Mouse (Mus musculus): ENCODE data around the gene Lxn.

Gene Lxn

GRCm38 (mm10) chr3:67463450-67464372, at the start of gene Lxn:
Gene Lxn (minus strand): TSS chr3:67463926.
- DNase-seq (ENCODE audit: extremely low spot score, low read depth, low spot score): no peak

GRCm38 (mm10) chr3:67512807-67513206, 49.1 kb upstream of the Lxn start:
- DNase-seq (ENCODE audit: extremely low spot score, low read depth, low spot score): peak; percentile 78

GRCm38 (mm10) chr3:67508216-67508892, 44.6 kb upstream of the Lxn start:
- no peak for DNase-seq (ENCODE audit: extremely low spot score, low read depth, low spot score)

- no peak for DNase-seq (ENCODE audit: extremely low spot score, low read depth, low spot score)
Observed at GRCm38 (mm10) chr3:67505286-67505685, 41.6 kb upstream of the Lxn start.

GRCm38 (mm10) chr3:67503878-67504277, 40.2 kb upstream of the Lxn start:
- no peak for DNase-seq (ENCODE audit: extremely low spot score, low read depth, low spot score)

GRCm38 (mm10) chr3:67499406-67499791, 35.7 kb upstream of the Lxn start:
- no peak for DNase-seq (ENCODE audit: extremely low spot score, low read depth, low spot score)

GRCm38 (mm10) chr3:67498773-67499405, 35.2 kb upstream of the Lxn start:
- no peak for DNase-seq (ENCODE audit: extremely low spot score, low read depth, low spot score)

- no peak for DNase-seq (ENCODE audit: extremely low spot score, low read depth, low spot score)
Observed at GRCm38 (mm10) chr3:67497998-67498397, 34.3 kb upstream of the Lxn start.

- DNase-seq (ENCODE audit: extremely low spot score, low read depth, low spot score): no peak
Observed at GRCm38 (mm10) chr3:67496310-67496709, 32.6 kb upstream of the Lxn start.

- no peak for DNase-seq (ENCODE audit: extremely low spot score, low read depth, low spot score)
Observed at GRCm38 (mm10) chr3:67493132-67493531, 29.4 kb upstream of the Lxn start.

GRCm38 (mm10) chr3:67492086-67492869, 28.6 kb upstream of the Lxn start:
- no peak for DNase-seq (ENCODE audit: extremely low spot score, low read depth, low spot score)

- no peak for DNase-seq (ENCODE audit: extremely low spot score, low read depth, low spot score)
Observed at GRCm38 (mm10) chr3:67490156-67490555, 26.4 kb upstream of the Lxn start.

- no peak for DNase-seq (ENCODE audit: extremely low spot score, low read depth, low spot score)
Observed at GRCm38 (mm10) chr3:67485233-67485632, 21.5 kb upstream of the Lxn start.

- no peak for DNase-seq (ENCODE audit: extremely low spot score, low read depth, low spot score)
Observed at GRCm38 (mm10) chr3:67482400-67482799, 18.7 kb upstream of the Lxn start.

GRCm38 (mm10) chr3:67479806-67480205, 16.1 kb upstream of the Lxn start:
- DNase-seq (ENCODE audit: extremely low spot score, low read depth, low spot score): no peak

- no peak for DNase-seq (ENCODE audit: extremely low spot score, low read depth, low spot score)
Observed at GRCm38 (mm10) chr3:67473438-67473837, 9.7 kb upstream of the Lxn start.

GRCm38 (mm10) chr3:67471408-67472127, 7.8 kb upstream of the Lxn start:
- no peak for DNase-seq (ENCODE audit: extremely low spot score, low read depth, low spot score)

- no peak for DNase-seq (ENCODE audit: extremely low spot score, low read depth, low spot score)
Observed at GRCm38 (mm10) chr3:67467281-67467680, 3.6 kb upstream of the Lxn start.

GRCm38 (mm10) chr3:67466576-67466975, 2.9 kb upstream of the Lxn start:
- no peak for DNase-seq (ENCODE audit: extremely low spot score, low read depth, low spot score)

GRCm38 (mm10) chr3:67463001-67463400, 725 bp downstream of the Lxn start:
- no peak for DNase-seq (ENCODE audit: extremely low spot score, low read depth, low spot score)
